Mouse (Mus musculus): Measurements from ENCODE around the gene Gm49450.

The Gm49450 gene

GRCm38 (mm10) chr15:98953401-98954356 lies at the start of gene Gm49450, which contains the start of gene Tuba1a:
Gene Gm49450 (minus strand): TSS chr15:98953551.
Gene Tuba1a (minus strand): TSS chr15:98953703.
- peak; percentile 72 to 88 for DNase-seq (ENCODE audit: low spot score in 2 of 2)

DNA sequence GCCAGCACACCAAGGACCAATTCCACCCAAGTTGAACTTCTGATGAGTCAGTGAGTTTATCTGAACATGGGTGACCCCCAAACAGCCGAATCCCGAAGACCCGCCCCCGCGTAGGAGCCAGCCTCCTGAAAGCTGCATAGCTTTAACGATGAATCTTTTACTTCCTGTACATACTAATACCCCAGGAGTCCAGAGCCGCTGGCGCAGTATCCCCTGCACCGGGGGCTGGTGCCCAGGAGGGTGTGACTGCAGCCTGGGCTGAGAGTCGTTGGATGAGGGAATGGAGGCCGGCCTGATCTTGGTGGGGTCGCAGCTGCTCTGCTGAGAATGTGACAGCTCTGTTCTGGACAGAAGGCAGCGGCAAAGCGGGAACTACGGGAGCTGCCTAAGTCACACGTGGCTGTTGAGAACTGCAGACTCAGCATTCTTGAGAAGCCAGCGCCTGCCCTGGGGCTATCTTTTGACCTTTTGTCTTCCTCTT lies 48.1 kb upstream of the Gm49450 start:
- DNase-seq (ENCODE audit: low spot score in 2 of 2): peak in 1 of 2 experiments; percentile 33

GRCm38 (mm10) chr15:99000535-99001283 lies 47.4 kb upstream of the Gm49450 start:
- no peak for DNase-seq (ENCODE audit: low spot score in 2 of 2)

DNA sequence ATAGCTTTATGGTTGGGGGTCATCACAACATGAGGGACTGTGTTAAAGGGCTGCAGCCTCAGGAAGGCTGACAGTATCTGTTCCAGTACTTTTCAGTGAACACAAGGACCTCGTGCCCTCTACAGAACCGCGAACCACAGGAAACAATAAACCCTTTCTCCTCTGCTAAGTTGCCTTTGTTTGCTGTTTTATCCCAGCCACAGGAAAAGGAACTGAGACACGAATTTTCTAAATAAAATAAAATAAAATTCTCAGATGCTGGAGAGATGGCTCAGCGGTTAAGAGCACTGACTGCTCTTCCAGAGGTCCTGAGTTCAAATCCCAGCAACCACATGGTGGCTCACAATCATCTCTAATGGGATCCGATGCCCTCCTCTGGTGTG lies 45.4 kb upstream of the Gm49450 start:
- no peak for DNase-seq (ENCODE audit: low spot score in 2 of 2)

DNA sequence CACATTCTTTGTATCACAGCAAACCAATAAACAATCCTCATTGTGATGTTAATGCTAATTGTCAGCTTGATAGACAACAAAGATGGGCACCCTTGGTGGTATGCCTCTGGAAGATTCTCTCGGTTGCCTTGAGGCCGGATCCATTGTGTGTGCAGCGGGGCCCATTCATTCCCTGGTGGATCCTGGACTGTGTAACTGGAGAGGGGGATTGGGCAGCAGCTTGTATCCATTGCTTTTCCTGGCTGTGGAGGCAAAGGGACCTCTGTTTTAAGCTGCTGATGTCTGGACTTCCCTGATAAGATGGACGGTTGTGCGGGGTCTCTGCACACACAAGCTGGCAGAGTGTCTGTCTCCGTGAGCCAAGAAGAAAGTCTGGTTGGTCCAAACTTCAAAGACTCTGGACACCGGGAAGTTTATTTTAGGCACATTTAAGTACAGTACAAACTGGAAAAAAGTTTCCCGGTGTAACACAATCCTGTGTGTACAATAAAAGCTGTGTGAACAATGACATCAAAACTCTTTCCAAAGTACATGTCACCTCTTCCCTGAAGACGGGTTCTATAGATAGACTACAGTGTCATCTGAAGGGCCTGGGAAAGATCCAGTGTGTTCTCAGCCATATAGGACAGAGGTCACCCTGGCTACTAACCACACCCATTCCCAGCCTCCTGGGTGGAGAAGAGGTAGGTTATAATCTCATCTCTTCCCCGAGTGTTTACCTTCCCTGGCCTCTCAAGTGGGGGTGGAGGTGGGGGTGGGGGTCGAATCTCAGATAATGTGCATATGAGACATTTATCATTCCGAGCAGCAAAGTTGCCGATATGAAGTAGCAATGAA lies 44.8 kb upstream of the Gm49450 start:
- DNase-seq (ENCODE audit: low spot score in 2 of 2): no peak

GRCm38 (mm10) chr15:98996840-98997239 lies 43.5 kb upstream of the Gm49450 start:
- no peak for DNase-seq (ENCODE audit: low spot score in 2 of 2)

DNA sequence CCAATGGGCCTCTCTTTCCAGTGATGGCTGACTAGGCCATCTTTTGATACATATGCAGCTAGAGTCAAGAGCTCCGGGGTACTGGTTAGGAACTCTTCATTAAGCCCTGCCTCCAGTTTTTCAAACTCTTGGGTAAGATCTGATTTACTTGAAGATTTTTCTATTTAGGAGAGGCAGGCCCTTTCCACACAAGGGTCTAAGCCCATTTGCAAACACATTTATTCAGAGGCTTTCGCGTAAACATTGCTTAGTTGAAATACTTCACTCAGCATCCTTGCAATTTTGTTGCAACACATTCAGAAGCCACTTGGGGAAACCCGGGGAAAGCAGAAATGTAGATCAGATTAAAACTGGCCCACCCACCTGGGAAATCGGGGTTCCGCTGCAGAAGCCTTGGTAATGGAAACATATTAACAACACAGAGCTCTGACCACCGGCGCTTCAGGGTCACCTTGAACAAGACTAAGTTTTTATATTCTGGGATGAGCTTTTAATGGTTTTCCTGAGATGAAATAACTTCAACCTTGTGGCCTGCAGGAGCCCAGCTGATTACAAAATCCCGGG lies 41.7 kb upstream of the Gm49450 start:
- no peak for DNase-seq (ENCODE audit: low spot score in 2 of 2)

GRCm38 (mm10) chr15:98993865-98994264 lies 40.5 kb upstream of the Gm49450 start:
- DNase-seq (ENCODE audit: low spot score in 2 of 2): peak; percentile 75 to 89

GRCm38 (mm10) chr15:98993093-98993793 lies 39.9 kb upstream of the Gm49450 start:
- peak; percentile 92 to 96 for DNase-seq (ENCODE audit: low spot score in 2 of 2)

- peak in 1 of 2 experiments; percentile 44 for DNase-seq (ENCODE audit: low spot score in 2 of 2)
Observed at GRCm38 (mm10) chr15:98992086-98992912, 38.9 kb upstream of the Gm49450 start.

DNA sequence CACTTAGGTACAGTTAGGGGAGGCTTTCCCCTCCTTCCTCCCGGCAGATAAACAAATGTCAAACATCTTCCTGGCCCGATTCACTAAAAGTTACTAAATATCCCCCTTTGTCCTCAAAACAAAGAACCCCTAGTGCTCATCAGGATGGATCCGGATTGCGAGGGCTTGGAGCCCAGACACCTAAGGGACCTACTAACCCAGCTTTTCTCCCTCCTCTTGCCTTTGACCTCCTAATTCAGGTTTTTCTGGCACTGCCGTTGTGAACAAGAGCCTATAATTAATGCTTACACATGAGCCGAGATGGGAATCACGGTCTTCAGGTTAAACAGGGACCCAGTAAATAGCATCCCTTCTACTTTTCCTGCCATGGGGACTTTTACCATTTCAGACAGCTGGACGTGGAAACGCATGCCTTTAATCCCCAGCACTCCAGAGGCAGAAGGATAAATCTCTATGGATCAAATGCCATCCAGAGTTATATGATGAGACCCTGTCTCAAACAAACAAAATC lies 38.2 kb upstream of the Gm49450 start:
- no peak for DNase-seq (ENCODE audit: low spot score in 2 of 2)

DNA sequence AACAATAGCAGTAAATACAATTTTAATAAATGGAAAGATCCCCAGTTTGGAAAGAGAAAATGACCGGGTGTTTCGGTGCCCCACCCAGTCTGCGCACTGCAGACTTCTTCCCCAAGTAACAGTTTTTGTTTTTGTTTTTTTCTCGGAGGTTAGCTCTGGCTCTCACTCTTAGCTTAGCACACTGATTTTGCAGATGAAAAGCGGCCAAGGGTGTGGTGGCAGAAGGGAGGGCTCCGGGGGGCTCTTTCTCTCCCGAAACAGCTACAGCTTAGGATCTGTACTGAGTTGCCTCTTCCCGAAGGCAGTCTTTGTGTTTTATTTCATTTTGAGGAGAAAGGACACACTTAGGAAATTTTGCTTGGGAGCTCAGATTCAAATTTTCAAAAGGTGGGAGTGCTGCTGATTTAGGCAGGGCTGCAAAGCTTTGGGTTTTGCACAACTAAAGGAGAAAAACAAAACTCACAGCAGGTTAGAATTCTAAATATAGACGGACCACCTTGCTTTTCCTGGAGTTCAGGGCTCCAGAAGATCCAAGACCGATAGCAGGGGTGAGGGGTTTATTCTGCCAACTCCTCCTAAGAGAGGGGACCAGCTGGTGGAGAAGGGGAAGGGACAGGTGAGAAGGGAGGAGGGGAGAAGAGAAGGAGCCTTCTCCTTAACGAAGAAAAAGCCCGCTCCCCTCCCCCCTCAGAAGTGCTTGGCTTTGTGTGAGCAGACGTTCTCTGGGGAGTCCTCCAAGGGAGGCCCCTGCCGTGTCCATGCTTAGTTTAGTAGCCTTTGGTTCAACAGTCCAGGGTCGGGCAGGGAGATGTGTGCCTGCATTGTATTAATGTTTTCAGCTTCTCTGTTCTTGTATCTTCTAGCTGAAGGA lies 37.6 kb upstream of the Gm49450 start:
- no peak for DNase-seq (ENCODE audit: low spot score in 2 of 2)

DNA sequence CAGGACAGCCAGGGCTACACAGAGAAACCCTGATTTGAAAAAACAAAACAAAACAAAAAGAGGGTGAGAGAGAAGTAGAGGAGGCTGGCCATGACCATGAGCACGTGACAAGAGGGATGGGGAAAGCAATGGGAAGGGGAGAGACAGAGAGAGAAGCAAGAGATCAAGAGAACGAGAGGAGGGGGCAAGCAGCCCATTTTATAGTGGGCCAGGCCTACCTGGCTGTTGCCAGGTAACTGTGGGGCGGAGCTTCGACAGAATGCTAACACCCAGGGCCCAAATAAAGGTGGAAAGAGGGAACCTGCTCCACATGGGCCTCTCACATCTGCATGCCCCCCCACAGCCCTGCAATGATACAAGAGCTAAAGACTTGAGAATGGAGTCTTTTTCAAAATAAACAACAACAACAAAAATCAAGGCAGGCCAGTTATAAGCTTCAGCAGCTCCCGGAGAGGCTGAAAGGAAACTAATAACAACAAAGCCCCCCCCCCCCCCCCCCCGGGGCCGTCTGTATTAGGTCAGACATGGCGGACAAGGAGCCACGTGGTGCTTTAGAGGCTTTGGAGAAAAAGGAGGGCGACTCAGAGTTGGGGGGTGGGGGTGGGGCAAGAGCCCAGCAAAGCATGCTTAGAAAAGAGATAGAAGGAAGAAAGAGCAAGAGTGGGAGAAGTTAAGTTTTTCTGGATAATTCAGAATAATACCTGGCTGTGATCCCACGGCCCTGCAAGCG lies 36.5 kb upstream of the Gm49450 start:
- no peak for DNase-seq (ENCODE audit: low spot score in 2 of 2)

DNA sequence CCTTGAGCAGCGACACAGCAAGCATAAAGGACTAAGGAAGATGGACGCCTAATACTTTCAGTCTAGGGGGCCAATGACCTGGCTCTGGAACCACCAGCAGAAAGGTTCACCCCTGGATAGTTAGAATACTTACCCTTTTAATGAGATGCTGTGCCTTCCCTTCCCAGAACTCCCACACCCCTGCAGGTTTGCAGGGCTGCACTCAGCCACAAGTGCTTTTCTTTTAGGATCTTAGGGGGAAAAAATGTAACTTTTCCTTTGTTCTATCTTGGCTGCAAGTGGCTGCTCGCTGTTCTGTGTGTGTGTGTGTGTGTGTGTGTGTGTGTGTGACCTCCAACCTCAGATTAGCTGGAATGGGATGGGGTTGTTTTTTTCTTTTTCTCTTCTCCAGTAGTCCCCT lies 35.4 kb upstream of the Gm49450 start:
- DNase-seq (ENCODE audit: low spot score in 2 of 2): no peak

- no peak for DNase-seq (ENCODE audit: low spot score in 2 of 2)
Observed at GRCm38 (mm10) chr15:98987661-98988181, 34.4 kb upstream of the Gm49450 start.

GRCm38 (mm10) chr15:98987077-98987630 lies 33.8 kb upstream of the Gm49450 start:
- no peak for DNase-seq (ENCODE audit: low spot score in 2 of 2)
